Mouse (Mus musculus) erythroblast, embryonic 14.5 days (primary cell): ENCODE data around the gene Mapk8.

Source experiments
- GATA1 ChIP-seq: IDR thresholded peaks from 2 replicates; pipeline ENCODE4 v1.6.1; 2012; ENCODE audit warnings: low read length, inconsistent platforms, mixed read lengths
- TAL1 ChIP-seq: IDR thresholded peaks from 3 replicates; pipeline ENCODE4 v1.6.1; 2012; ENCODE audit warnings: low read length, inconsistent platforms, mixed read lengths

DNA sequence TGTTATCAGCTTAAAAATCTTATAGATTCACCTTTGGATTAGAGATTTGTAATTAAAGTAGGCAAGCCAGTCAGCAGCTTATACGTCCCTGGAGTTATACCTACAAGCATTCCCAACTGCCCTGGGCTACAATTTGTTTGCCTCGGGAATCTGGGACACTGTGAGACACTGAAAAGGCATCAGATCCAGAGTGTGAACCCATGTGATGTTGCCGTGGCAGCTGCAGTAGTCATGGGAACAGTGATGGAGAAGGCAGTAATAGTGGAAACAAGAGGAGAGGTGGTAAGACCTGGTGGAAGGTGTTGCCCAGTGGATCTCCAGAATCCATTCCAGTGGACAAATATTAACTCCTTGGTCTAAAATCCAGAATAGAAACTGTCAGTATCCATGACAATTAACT is 16.7 kb upstream of the Mapk8 start:
- TF ChIP-seq TAL1: no peak
- no peak for TF ChIP-seq GATA1
